ENCODE assay signal across 10 mouse cellular contexts in the genomic region with DNA sequence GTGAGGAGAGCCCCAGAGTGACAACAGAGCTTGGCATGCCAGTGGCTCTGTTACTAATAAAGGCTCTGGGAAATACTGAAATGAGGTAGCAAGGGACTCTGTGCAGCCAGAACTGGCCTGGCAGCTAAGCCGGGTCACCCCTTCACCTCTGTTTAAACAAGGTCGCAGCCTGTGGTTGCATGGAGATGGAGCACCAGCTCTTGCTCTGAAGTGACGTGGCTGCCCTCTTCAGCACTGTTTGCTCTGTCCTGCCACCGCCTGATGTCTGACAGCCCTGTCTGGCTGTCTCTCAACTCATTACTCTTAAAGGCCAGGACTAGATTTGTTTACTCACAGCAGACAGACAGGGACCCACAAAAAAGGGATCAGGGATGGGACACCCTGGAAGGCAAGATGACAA. TPM values are rescaled to one million over a fixed set of nuclear protein-coding genes. Genes with fewer than 3 reads are reported as not detected.
DNase-seq lines count a peak whose midpoint lies in the region; ATAC-seq and TF ChIP-seq lines count a peak whose summit lies in the region.
"Had no signal": no experiment of that assay in that cellular context is flagged by ENCODE, and none has a peak within 500 bp of the region (broad histone marks: within the 10 kb centered on the region; RNA-seq: fewer than 3 reads in every experiment).

No protein-coding gene starts in this region.

- no peak for TF ChIP-seq CTCF in liver, embryonic 14.5 days (IDR thresholded peaks at IDR 0.05; ENCODE audit: low read depth)

- no peaks in the 10 kb centered on the region for H3K9me3 ChIP-seq in midbrain, embryonic 10.5 days (replicated peaks)
- H3K9me3 ChIP-seq in midbrain, embryonic 14.5 days (ENCODE audit: control insufficient read depth, low read length): no peaks in the 10 kb centered on the region
- H3K9me3 ChIP-seq in liver, embryonic 14.5 days (ENCODE audit: control insufficient read depth, low read length): no peaks in the 10 kb centered on the region
- no peaks in the 10 kb centered on the region for H3K9me3 ChIP-seq in stomach, embryonic 14.5 days (ENCODE audit: control insufficient read depth, low read depth, low read length)
- H3K9me3 ChIP-seq: intestine, embryonic 15.5 days had no signal

- ATAC-seq in midbrain, embryonic 14.5 days (ENCODE audit: low FRiP score, low TSS enrichment): no peak
- ATAC-seq in liver, embryonic 14.5 days (ENCODE audit: insufficient read depth): peak; percentile 70
- ATAC-seq in stomach, embryonic 14.5 days (ENCODE audit: insufficient number of reproducible peaks, insufficient read depth, low FRiP score, low read depth): no peak
- ATAC-seq: Patski had no signal

- no peak overlapping the region for H3K4me2 ChIP-seq in midbrain, embryonic 14.5 days (ENCODE audit: low read length)
- H3K4me2 ChIP-seq in liver, embryonic 14.5 days (ENCODE audit: low read depth): no peak overlapping the region
- no peak overlapping the region for H3K4me2 ChIP-seq in stomach, embryonic 14.5 days (replicated peaks; ENCODE audit: low read depth, low read length)

- no peak for TF ChIP-seq EP300 in liver, embryonic 14.5 days (IDR thresholded peaks at IDR 0.05; ENCODE audit: low read depth)

- peak; percentile 29 for DNase-seq in adrenal gland, postnatal 14 days
- no peak for DNase-seq in adrenal gland, postnatal 25 days
- peak; percentile 69 for DNase-seq in midbrain, embryonic 10.5 days (ENCODE audit: low spot score)
- DNase-seq in midbrain, embryonic 14.5 days: no peak
- DNase-seq in liver, embryonic 14.5 days (ENCODE audit: low read depth in 3 of 3, low spot score in 3 of 3): no peak
- no peak for DNase-seq in left cerebral cortex, postnatal 4 days
- DNase-seq in thymus, postnatal 14 days: no peak

- H3K4me1 ChIP-seq in midbrain, embryonic 10.5 days: peaks cover 87% of the 10 kb centered on the region
- peaks cover 25% of the 10 kb centered on the region for H3K4me1 ChIP-seq in midbrain, embryonic 14.5 days (ENCODE audit: control insufficient read depth, insufficient read depth, low read length)
- H3K4me1 ChIP-seq in liver, embryonic 14.5 days (replicated peaks; ENCODE audit: control insufficient read depth in 2 of 2, insufficient read depth in 2 of 2, low read length in 1 of 2): peaks cover 0 to 9% of the 10 kb centered on the region in 2 experiments; a peak in 2 of 4 replicates
- peaks cover 29% of the 10 kb centered on the region for H3K4me1 ChIP-seq in stomach, embryonic 14.5 days (ENCODE audit: control insufficient read depth, insufficient read depth, low read length)

- intact Hi-C loops in left cerebral cortex, postnatal 4 days (cut with DNase I): no loop called here

- peak overlapping the region; percentile 41 for H3K4me3 ChIP-seq in midbrain, embryonic 10.5 days
- no peak overlapping the region for H3K4me3 ChIP-seq in midbrain, embryonic 14.5 days (replicated peaks; ENCODE audit: low read depth, low read length)
- H3K4me3 ChIP-seq in liver, embryonic 14.5 days (ENCODE audit: insufficient read depth in 1 of 2, low read depth in 2 of 2, low read length in 2 of 2): no peak overlapping the region
- H3K4me3 ChIP-seq in stomach, embryonic 14.5 days (ENCODE audit: low read depth, low read length): no peak overlapping the region
- H3K4me3 ChIP-seq: intestine, embryonic 15.5 days had no signal

- H3K27ac ChIP-seq in midbrain, embryonic 10.5 days (replicated peaks): peak overlapping the region; percentile 95
- H3K27ac ChIP-seq in midbrain, embryonic 14.5 days (replicated peaks; ENCODE audit: low read depth, low read length): no peak overlapping the region
- no peak overlapping the region for H3K27ac ChIP-seq in liver, embryonic 14.5 days
- peak overlapping the region; percentile 61; the same call in 1 of the 2 replicates for H3K27ac ChIP-seq in stomach, embryonic 14.5 days (ENCODE audit: low read length)

- H3K9ac ChIP-seq in midbrain, embryonic 14.5 days (replicated peaks; ENCODE audit: low read length): no peak overlapping the region
- H3K9ac ChIP-seq in liver, embryonic 14.5 days (replicated peaks): no peak overlapping the region
- H3K9ac ChIP-seq in stomach, embryonic 14.5 days (replicated peaks; ENCODE audit: low read depth, low read length): no peak overlapping the region

- H3K27me3 ChIP-seq in midbrain, embryonic 10.5 days (ENCODE audit: low read depth, poor library complexity, severe bottlenecking): no peaks in the 10 kb centered on the region
- H3K27me3 ChIP-seq in midbrain, embryonic 14.5 days (ENCODE audit: control insufficient read depth, insufficient read depth, low read length): no peaks in the 10 kb centered on the region
- H3K27me3 ChIP-seq in liver, embryonic 14.5 days (ENCODE audit: control insufficient read depth, insufficient read depth, low read length): no peaks in the 10 kb centered on the region
- H3K27me3 ChIP-seq in stomach, embryonic 14.5 days (ENCODE audit: control insufficient read depth, insufficient read depth, low read length): no peaks in the 10 kb centered on the region
- H3K27me3 ChIP-seq: intestine, embryonic 15.5 days; Patski had no signal

- 1% methylated on average over 4 of the region's 4 CpGs for WGBS in midbrain, embryonic 10.5 days
- 14% methylated on average over 4 of the region's 4 CpGs for WGBS in midbrain, embryonic 14.5 days
- WGBS in liver, embryonic 14.5 days (ENCODE audit: insufficient replicate concordance): 48% methylated on average over 4 of the region's 4 CpGs
- 18% methylated on average over 4 of the region's 4 CpGs for whole genome bisulfite sequencing in stomach, embryonic 14.5 days

- H3K36me3 ChIP-seq in midbrain, embryonic 10.5 days: peaks cover 74% of the 10 kb centered on the region
- peaks cover 5% of the 10 kb centered on the region; the same call in 1 of the 2 replicates for H3K36me3 ChIP-seq in midbrain, embryonic 14.5 days (ENCODE audit: control insufficient read depth, insufficient read depth, low read length)
- no peaks in the 10 kb centered on the region for H3K36me3 ChIP-seq in liver, embryonic 14.5 days (replicated peaks; ENCODE audit: control insufficient read depth, insufficient read depth, low read depth)
- H3K36me3 ChIP-seq in stomach, embryonic 14.5 days (ENCODE audit: control insufficient read depth, insufficient read depth, low read length): peaks cover 47% of the 10 kb centered on the region

RNA-seq across cellular contexts. Expression of gene Foxp4, which starts 25.3 kb away (rescaled TPM):
- 20.6 and 28.1 TPM in 2 replicates for total RNA-seq in adrenal gland, postnatal 14 days (2021)
- total RNA-seq in adrenal gland, postnatal 25 days (2021): 25.1 and 33.4 TPM in 2 replicates
- 21.8 and 25.5 TPM in 2 replicates for polyA plus RNA-seq in midbrain, embryonic 10.5 days (2016; fragmentation: Nextera tagmentation; extraction: Ambion mirVana)
- 40.6 and 40.9 TPM in 2 replicates for polyA plus RNA-seq in midbrain, embryonic 14.5 days (2014; fragmentation: Nextera tagmentation; extraction: Ambion mirVana)
- 9.4 and 10.1 TPM in 2 replicates for polyA plus RNA-seq in liver, embryonic 14.5 days (2012; rRNA removed)
- 3.5 and 4.7 TPM in 2 replicates for polyA plus RNA-seq in liver, embryonic 14.5 days (2014; fragmentation: Nextera tagmentation; extraction: Ambion mirVana)
- 41.8 and 43.3 TPM in 2 replicates for polyA plus RNA-seq in stomach, embryonic 14.5 days (2014; fragmentation: Nextera tagmentation; extraction: Ambion mirVana)
- total RNA-seq in left cerebral cortex, postnatal 4 days (2021): 10 to 100 TPM; 78.3 to 89.0 TPM

Comparison
In these comparisons a context has a peak if more than half of its experiments do, and no peak if none do; other contexts are left out.
1. DNase-seq: peak in adrenal gland, postnatal 14 days (single experiment) and midbrain, embryonic 10.5 days (single experiment); none in adrenal gland, postnatal 25 days (single experiment), midbrain, embryonic 14.5 days (single experiment), liver, embryonic 14.5 days (0 of 3), left cerebral cortex, postnatal 4 days (single experiment) and thymus, postnatal 14 days (single experiment).
2. H3K27ac ChIP-seq: peak in midbrain, embryonic 10.5 days (single experiment) and stomach, embryonic 14.5 days (single experiment); none in midbrain, embryonic 14.5 days (single experiment) and liver, embryonic 14.5 days (single experiment).